Mouse (Mus musculus) liver, embryonic 12.5 days (tissue): ENCODE measurements at regions not wholly inside any gene's neighbourhood (a gene's known extent, or its start where the extent isn't known, plus 50 kb on each side); places are given as distances from the start of the nearest gene placed in this dataset.
A peak's percentile ranks its signal among the peaks of the same experiment; 100 is the strongest.

Source experiments
- ATAC-seq: fragments of 200-750 bp; cut with Nextera tagmentation; 2 replicates; pipeline ENCODE4 v1.8.0; 2017; ENCODE audit warnings: moderate number of reproducible peaks, mild to moderate bottlenecking, moderate library complexity
- H3K27ac ChIP-seq: fragments of 300-500 bp; sonication (generic); 2 replicates; pipeline ENCODE4 v1.5.1; 2016; ENCODE audit warnings: mild to moderate bottlenecking
- H3K27me3 ChIP-seq: fragments of 300-500 bp; sonication (generic); replicated peaks from 2 replicates; pipeline ENCODE4 v1.6.1; 2016; ENCODE audit warnings: mild to moderate bottlenecking, moderate library complexity
- H3K36me3 ChIP-seq: fragments of 300-500 bp; sonication (generic); 2 replicates; pipeline ENCODE4 v1.6.1; 2016; ENCODE audit warnings: mild to moderate bottlenecking, moderate library complexity
- H3K4me1 ChIP-seq: fragments of 300-500 bp; sonication (generic); 2 replicates; pipeline ENCODE4 v1.6.1; 2016
- H3K4me2 ChIP-seq: fragments of 300-500 bp; sonication (generic); 2 replicates; pipeline ENCODE4 v1.6.1; 2016; ENCODE audit warnings: mild to moderate bottlenecking, moderate library complexity
- H3K4me3 ChIP-seq: fragments of 300-500 bp; sonication (generic); 2 replicates; pipeline ENCODE4 v1.5.1; 2016; ENCODE audit warnings: mild to moderate bottlenecking, moderate library complexity
- H3K9ac ChIP-seq: fragments of 300-500 bp; sonication (generic); 2 replicates; pipeline ENCODE4 v1.6.1; 2016; ENCODE audit warnings: mild to moderate bottlenecking, moderate library complexity
- H3K9me3 ChIP-seq: fragments of 300-500 bp; sonication (generic); replicated peaks from 2 replicates; pipeline ENCODE4 v1.6.1; 2016; ENCODE audit warnings: mild to moderate bottlenecking, moderate library complexity
- WGBS: fragments of 180-500 bp; shearing (Covaris S2); methylation state at CpG from one replicate; pipeline ENCODE4 v1.1.7; 2016; ENCODE audit not compliant: insufficient replicate concordance; 5-methylcytosine and 5-hydroxymethylcytosine counted together

- ATAC-seq, result no peak
These were observed 70.5 kb upstream of the Calm2 start for GRCm38 (mm10) chr17:87517258-87517657.

GRCm38 (mm10) chr17:87519454-87519853 lies 72.7 kb upstream of the Calm2 start:
- H3K27me3 ChIP-seq, result peaks cover 15% of the 10 kb centered on the region; the same call in 1 of the 2 replicates
- H3K27ac ChIP-seq, result no peak overlapping the region
- no peak overlapping the region for H3K9ac ChIP-seq
- peaks cover 51% of the 10 kb centered on the region for H3K4me1 ChIP-seq
- no peaks in the 10 kb centered on the region for H3K9me3 ChIP-seq
- ATAC-seq, result no peak
- H3K4me2 ChIP-seq, result no peak overlapping the region
- 78% methylated on average over 9 of the region's 9 CpGs for WGBS
- no peaks in the 10 kb centered on the region for H3K36me3 ChIP-seq
- H3K4me3 ChIP-seq, result no peak overlapping the region

More at GRCm38 (mm10) chr17:87517258-87517657, 70.5 kb upstream of the Calm2 start:
- Histone ChIP-seq H3K4me2 (no peak overlapping the region), H3K27me3 (peaks cover 15% of the 10 kb centered on the region; the same call in 1 of the 2 replicates), H3K4me1 (peaks cover 55% of the 10 kb centered on the region), H3K9ac (no peak overlapping the region), H3K36me3 (no peaks in the 10 kb centered on the region), H3K27ac (no peak overlapping the region), H3K9me3 (no peaks in the 10 kb centered on the region), H3K4me3 (no peak overlapping the region)
- 41% methylated on average over 9 of the region's 9 CpGs for WGBS

- no peak overlapping the region for H3K27ac ChIP-seq
- H3K4me3 ChIP-seq, result no peak overlapping the region
- H3K4me1 ChIP-seq, result peaks cover 45% of the 10 kb centered on the region
- 70% methylated on average over 5 of the region's 5 CpGs for WGBS
- no peaks in the 10 kb centered on the region for H3K9me3 ChIP-seq
- H3K4me2 ChIP-seq, result no peak overlapping the region
- no peaks in the 10 kb centered on the region for H3K36me3 ChIP-seq
- H3K9ac ChIP-seq, result no peak overlapping the region
- ATAC-seq, result no peak
- peaks cover 15% of the 10 kb centered on the region; the same call in 1 of the 2 replicates for H3K27me3 ChIP-seq
These were observed 74.1 kb upstream of the Calm2 start for GRCm38 (mm10) chr17:87520841-87521240.

- WGBS, result 48% methylated on average over 10 of the region's 10 CpGs
- no peak for ATAC-seq
- Histone ChIP-seq H3K4me1 (peaks cover 38% of the 10 kb centered on the region), H3K4me3 (no peak overlapping the region), H3K27ac (no peak overlapping the region), H3K36me3 (no peaks in the 10 kb centered on the region), H3K4me2 (no peak overlapping the region), H3K9ac (no peak overlapping the region), H3K9me3 (no peaks in the 10 kb centered on the region), H3K27me3 (peaks cover 15% of the 10 kb centered on the region; the same call in 1 of the 2 replicates)
These were observed 75.0 kb upstream of the Calm2 start for GRCm38 (mm10) chr17:87521622-87522151.

GRCm38 (mm10) chr17:87522500-87523091 lies 75.9 kb upstream of the Calm2 start:
- Histone ChIP-seq H3K4me3 (no peak overlapping the region), H3K4me2 (no peak overlapping the region), H3K9ac (no peak overlapping the region), H3K27me3 (peaks cover 15% of the 10 kb centered on the region; the same call in 1 of the 2 replicates), H3K4me1 (peaks cover 29% of the 10 kb centered on the region), H3K27ac (peak overlapping the region; percentile 36; the same call in 1 of the 2 replicates), H3K9me3 (no peaks in the 10 kb centered on the region), H3K36me3 (no peaks in the 10 kb centered on the region)
- no peak for ATAC-seq
- WGBS, result 18% methylated on average over 8 of the region's 8 CpGs

GRCm38 (mm10) chr17:87523643-87524042 lies 76.9 kb upstream of the Calm2 start:
- Histone ChIP-seq H3K4me2 (no peak overlapping the region), H3K27ac (no peak overlapping the region), H3K27me3 (peaks cover 15% of the 10 kb centered on the region; the same call in 1 of the 2 replicates), H3K4me3 (no peak overlapping the region), H3K9me3 (no peaks in the 10 kb centered on the region), H3K36me3 (no peaks in the 10 kb centered on the region), H3K9ac (no peak overlapping the region), H3K4me1 (peaks cover 31% of the 10 kb centered on the region)
- ATAC-seq, result peak; percentile 57; the same call in 1 of the 2 replicates
- WGBS, result 39% methylated on average over 9 of the region's 10 CpGs

- H3K9me3 ChIP-seq, result no peaks in the 10 kb centered on the region
- no peak overlapping the region for H3K4me3 ChIP-seq
- 85% methylated on average over 7 of the region's 7 CpGs for WGBS
- H3K4me1 ChIP-seq, result peaks cover 57% of the 10 kb centered on the region
- H3K9ac ChIP-seq, result no peak overlapping the region
- no peaks in the 10 kb centered on the region for H3K36me3 ChIP-seq
- no peak overlapping the region for H3K4me2 ChIP-seq
- H3K27me3 ChIP-seq, result no peaks in the 10 kb centered on the region; the same call in 1 of the 2 replicates
- H3K27ac ChIP-seq, result no peak overlapping the region
- ATAC-seq, result no peak
These were observed 80.4 kb upstream of the Calm2 start for GRCm38 (mm10) chr17:87527174-87527573.

GRCm38 (mm10) chr17:87530162-87530817 lies 83.6 kb upstream of the Calm2 start:
- H3K27ac ChIP-seq, result 0 out of 2 replicates have a peak overlapping the region, but pooled peaks have one; percentile 7
- WGBS, result 16% methylated on average over 29 of the region's 29 CpGs

GRCm38 (mm10) chr17:87530818-87531410 lies 84.2 kb upstream of the Calm2 start:
- Histone ChIP-seq H3K4me2 (peak overlapping the region; percentile 79), H3K36me3 (no peaks in the 10 kb centered on the region), H3K27me3 (no peaks in the 10 kb centered on the region; the same call in 1 of the 2 replicates), H3K4me3 (peak overlapping the region; percentile 52), H3K9me3 (no peaks in the 10 kb centered on the region), H3K4me1 (peaks cover 41% of the 10 kb centered on the region), H3K9ac (peak overlapping the region; percentile 60), H3K27ac (peak overlapping the region; percentile 17; the same call in 1 of the 2 replicates)
- 9% methylated on average over 17 of the region's 17 CpGs for WGBS
- ATAC-seq, result peak; percentile 34

More at GRCm38 (mm10) chr17:87530162-87530817, 83.6 kb upstream of the Calm2 start:
- peak overlapping the region; percentile 60 for H3K9ac ChIP-seq
- H3K4me1 ChIP-seq, result peaks cover 41% of the 10 kb centered on the region
- peak overlapping the region; percentile 79 for H3K4me2 ChIP-seq
- peak; percentile 77 for ATAC-seq
- H3K36me3 ChIP-seq, result no peaks in the 10 kb centered on the region
- H3K27me3 ChIP-seq, result no peaks in the 10 kb centered on the region; the same call in 1 of the 2 replicates
- peak overlapping the region; percentile 52 for H3K4me3 ChIP-seq
- H3K9me3 ChIP-seq, result no peaks in the 10 kb centered on the region

GRCm38 (mm10) chr17:87531411-87532157 lies 84.8 kb upstream of the Calm2 start:
- Histone ChIP-seq H3K4me1 (peaks cover 41% of the 10 kb centered on the region), H3K9ac (0 out of 2 replicates have a peak overlapping the region, but pooled peaks have one; percentile 44), H3K27me3 (no peaks in the 10 kb centered on the region; the same call in 1 of the 2 replicates), H3K36me3 (no peaks in the 10 kb centered on the region), H3K4me2 (peak overlapping the region; percentile 79), H3K4me3 (peak overlapping the region; percentile 52), H3K27ac (peak overlapping the region; percentile 17; the same call in 1 of the 2 replicates), H3K9me3 (no peaks in the 10 kb centered on the region)
- 0 out of 2 replicates have a peak, but pooled peaks have one; percentile 28 for ATAC-seq
- 6% methylated on average over 21 of the region's 21 CpGs for WGBS

GRCm38 (mm10) chr17:87532158-87532545 lies 85.4 kb upstream of the Calm2 start:
- no peaks in the 10 kb centered on the region for H3K36me3 ChIP-seq
- peaks cover 41% of the 10 kb centered on the region for H3K4me1 ChIP-seq
- no peaks in the 10 kb centered on the region; the same call in 1 of the 2 replicates for H3K27me3 ChIP-seq
- no peak overlapping the region; the same call in 1 of the 2 replicates for H3K27ac ChIP-seq
- ATAC-seq, result no peak
- peak overlapping the region; percentile 79 for H3K4me2 ChIP-seq
- 17% methylated on average over 9 of the region's 9 CpGs for WGBS
- no peaks in the 10 kb centered on the region for H3K9me3 ChIP-seq
- H3K4me3 ChIP-seq, result peak overlapping the region; percentile 52; the same call in 1 of the 2 replicates
- H3K9ac ChIP-seq, result 0 out of 2 replicates have a peak overlapping the region, but pooled peaks have one; percentile 44
